Mouse (Mus musculus) thymus, postnatal 36 days (tissue): ENCODE measurements around the gene Kcne1.
A peak's percentile ranks its signal among the peaks of the same experiment; 100 is the strongest.

Experiments
- DNase-seq, 2 experiments: peaks; one replicate each; pipeline ENCODE4 v3.0.0; 2022; ENCODE audit warnings: mixed read lengths in 2 of 2

Gene Kcne1

GRCm38 (mm10) chr16:92302506-92302905, 56.8 kb downstream of the Kcne1 start:
- DNase-seq, result no peak

DNA sequence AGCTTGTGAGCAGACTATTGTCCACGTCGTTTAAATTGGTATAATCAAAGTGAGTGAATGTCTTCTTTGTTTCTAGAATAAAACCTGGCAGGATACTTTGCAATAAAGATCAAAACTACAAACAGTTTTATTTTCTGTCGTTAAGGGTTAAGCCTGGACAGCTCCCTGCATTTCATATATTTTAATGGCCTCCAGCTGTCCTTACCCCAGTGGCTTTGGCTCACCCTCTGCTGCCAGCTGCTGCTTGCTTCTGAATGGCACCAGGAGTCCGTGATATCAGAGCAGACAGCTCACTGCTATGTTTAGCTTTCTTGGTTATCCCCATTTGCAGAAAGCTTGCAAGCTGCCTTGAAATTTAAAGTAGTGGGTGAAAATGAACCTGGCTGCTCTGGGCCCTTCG, 57.3 kb downstream of the Kcne1 start:
- DNase-seq, result no peak

DNA sequence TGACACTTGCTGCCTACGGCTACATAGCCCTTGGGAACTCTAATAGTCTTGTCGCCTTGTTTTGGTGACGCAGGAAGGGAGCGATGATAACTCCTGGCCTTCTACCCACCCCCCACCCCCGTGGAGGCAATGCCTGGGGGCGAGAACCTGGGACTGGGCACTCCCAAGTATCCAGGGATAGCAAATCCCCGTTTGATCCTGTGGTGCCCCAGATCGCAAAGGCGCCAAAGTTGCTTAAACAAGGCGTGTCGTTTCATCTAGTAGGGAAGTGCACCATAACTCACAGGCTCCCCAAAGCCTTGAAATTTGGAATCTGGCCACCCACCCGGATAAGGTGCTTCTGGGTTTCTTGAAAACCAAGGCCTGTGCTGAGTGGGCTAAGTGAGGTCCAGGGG, 57.9 kb downstream of the Kcne1 start:
- DNase-seq, result no peak

- DNase-seq, result peak; percentile 89 to 92
These were observed 58.4 kb downstream of the Kcne1 start, which contains the start of gene Smim11 for GRCm38 (mm10) chr16:92300649-92301411. Gene Smim11, plus strand, starts transcription at chr16:92301286.
